Mouse (Mus musculus): Measurements from ENCODE around the gene Acvr2a.

GRCm38 (mm10) chr2:48816141-48817028 lies 2.5 kb downstream of the Acvr2a start:
- TF ChIP-seq CTCF (conservative IDR thresholded peaks at IDR 0.05 in 1 of 2, IDR thresholded peaks at IDR 0.05 in 1 of 2; ENCODE audit: low read depth in 2 of 2, low read length in 2 of 2) (no peak), POLR2A (IDR thresholded peaks at IDR 0.05; ENCODE audit: low read depth, low read length) (no peak), RCOR1 (conservative IDR thresholded peaks at IDR 0.05; ENCODE audit: low read depth, low read length) (no peak), EP300 (IDR thresholded peaks at IDR 0.05; ENCODE audit: low read length) (no peak), KAT2A (IDR thresholded peaks at IDR 0.05; ENCODE audit: insufficient replicate concordance, low read length) (no peak), MEF2A (IDR thresholded peaks at IDR 0.05; ENCODE audit: borderline replicate concordance, low read depth, low read length) (no peak), MXI1 (IDR thresholded peaks at IDR 0.05; ENCODE audit: low read depth, low read length) (no peak)

Data from CH12.LX (cell line).